Mouse (Mus musculus): Measurements from ENCODE around the gene Krt78.

GRCm38 (mm10) chr15:101970536-101970935 is 16.4 kb upstream of the Krt78 start:
- TF ChIP-seq CTCF (IDR thresholded peaks at IDR 0.05; ENCODE audit: borderline replicate concordance, insufficient read depth, low read length) (peak; percentile 71), POLR2A (IDR thresholded peaks at IDR 0.05; ENCODE audit: low read depth, low read length) (no peak)

Measured in embryonic fibroblast, embryonic 13.5 days (primary cell).